Mouse (Mus musculus) CH12.LX (cell line): ENCODE data around the gene Rbks.

Experiments
- CHD2 ChIP-seq: IDR thresholded peaks from 2 replicates; pipeline ENCODE4 v1.6.1; 2011; ENCODE audit warnings: low read length, improper control_type of control experiment
- CTCF ChIP-seq, 2 experiments: IDR thresholded peaks in 1 of 2; conservative IDR thresholded peaks in 1 of 2; 2 replicates each; pipeline ENCODE4 v1.5.1; 2011 to 2012; ENCODE audit warnings: low read depth in 2 of 2, low read length in 2 of 2, improper control_type of control experiment in 1 of 2, inconsistent platforms in 1 of 2, mild to moderate bottlenecking in 1 of 2, moderate library complexity in 1 of 2
- EP300 ChIP-seq: IDR thresholded peaks from 2 replicates; pipeline ENCODE4 v1.6.1; 2011; ENCODE audit warnings: low read length, improper control_type of control experiment
- MYC ChIP-seq: IDR thresholded peaks from 2 replicates; pipeline ENCODE4 v1.6.1; 2011; ENCODE audit warnings: low read depth, mild to moderate bottlenecking, improper control_type of control experiment, low read length
- POLR2A ChIP-seq: IDR thresholded peaks from 2 replicates; pipeline ENCODE4 v1.6.1; 2011; ENCODE audit warnings: low read depth, mild to moderate bottlenecking, improper control_type of control experiment, low read length
- POLR2AphosphoS2 ChIP-seq: IDR thresholded peaks from 2 replicates; pipeline ENCODE4 v1.6.1; 2011; ENCODE audit warnings: low read depth, low read length, improper control_type of control experiment
- USF1 ChIP-seq: IDR thresholded peaks from 2 replicates; pipeline ENCODE4 v1.6.1; 2014; ENCODE audit warnings: low read depth, mild to moderate bottlenecking, inconsistent platforms, low read length, improper control_type of control experiment

GRCm38 (mm10) chr5:31640542-31640941 lies 56.9 kb downstream of the Rbks start:
- TF ChIP-seq POLR2AphosphoS2, result no peak
- TF ChIP-seq POLR2A, result no peak
- no peak for TF ChIP-seq USF1
- no peak for TF ChIP-seq CHD2
- TF ChIP-seq MYC, result no peak
- no peak for TF ChIP-seq CTCF (conservative IDR thresholded peaks at IDR 0.05 in 1 of 2, IDR thresholded peaks at IDR 0.05 in 1 of 2; ENCODE audit: low read depth in 2 of 2, low read length in 2 of 2)
- no peak for TF ChIP-seq EP300
